Mouse (Mus musculus): ENCODE measurements around the gene Ralgds.

- no peak for TF ChIP-seq CTCF (IDR thresholded peaks at IDR 0.05; ENCODE audit: borderline replicate concordance, insufficient read depth, low read depth, low read length)
- no peak for TF ChIP-seq POLR2A (IDR thresholded peaks at IDR 0.05; ENCODE audit: borderline replicate concordance, insufficient read depth, low read length)
Measured at GRCm38 (mm10) chr2:28596021-28596420, 83.1 kb downstream of the Ralgds start.
